Mouse (Mus musculus) left cerebral cortex, postnatal 4 days (tissue): Measurements from ENCODE around the gene Gm45021. TPM values are rescaled to one million over a fixed set of nuclear protein-coding genes. Genes with fewer than 3 reads are reported as not detected.

Experiments
- DNase-seq: peaks from one replicate; pipeline ENCODE4 v3.0.0-alpha.2; 2022
- intact Hi-C: fragments of 180-260 bp; cut with DNase I; formaldehyde crosslinking; loops from one replicate; pipeline ENCODE4 v1.15.1; 2025
- total RNA-seq, 2 experiments: library from RNA; stranded (reverse); gene quantifications; 2 replicates each; pipeline ENCODE4 v1.2.3; 2021

Gene Gm45021
- total RNA-seq, result not detected

- intact Hi-C loops, result no loop called here
These were observed at the start of gene Gm45021 for GRCm38 (mm10) chr6:48589194-48589750. Gm45021 (plus strand) TSS chr6:48589610.

GRCm38 (mm10) chr6:48539860-48540259 is 49.5 kb upstream of the Gm45021 start:
- peak; percentile 25 for DNase-seq
- intact Hi-C loops, result loop anchor here (5.0 kb wide), 1 partner anchor 363 kb away; no protein-coding TSS in a partner anchor

More at GRCm38 (mm10) chr6:48589194-48589750, at the start of gene Gm45021:
- no peak for DNase-seq

- no peak for DNase-seq
- intact Hi-C loops, result loop anchor here (5.0 kb wide), 1 partner anchor 363 kb away; no protein-coding TSS in a partner anchor
These were observed 48.7 kb upstream of the Gm45021 start for GRCm38 (mm10) chr6:48540721-48541120.

- DNase-seq, result no peak
- intact Hi-C loops, result loop anchor here (5.0 kb wide), 1 partner anchor 365 kb away; no protein-coding TSS in a partner anchor
These were observed 47.6 kb upstream of the Gm45021 start for GRCm38 (mm10) chr6:48541560-48542450.

GRCm38 (mm10) chr6:48542631-48543030 is 46.8 kb upstream of the Gm45021 start:
- intact Hi-C loops, result loop anchor here (5.0 kb wide), 1 partner anchor 365 kb away; no protein-coding TSS in a partner anchor
- no peak for DNase-seq

- no peak for DNase-seq
- intact Hi-C loops, result no loop called here
These were observed 44.2 kb upstream of the Gm45021 start for GRCm38 (mm10) chr6:48545251-48545650.

GRCm38 (mm10) chr6:48546271-48546670 is 43.1 kb upstream of the Gm45021 start:
- intact Hi-C loops, result no loop called here

GRCm38 (mm10) chr6:48546858-48547257 is 42.6 kb upstream of the Gm45021 start:
- intact Hi-C loops, result no loop called here
- no peak for DNase-seq

More at GRCm38 (mm10) chr6:48546271-48546670, 43.1 kb upstream of the Gm45021 start:
- DNase-seq, result peak; percentile 35

- no peak for DNase-seq
- intact Hi-C loops, result no loop called here
These were observed 41.1 kb upstream of the Gm45021 start for GRCm38 (mm10) chr6:48548314-48548713.

- intact Hi-C loops, result no loop called here
- DNase-seq, result no peak
These were observed 36.5 kb upstream of the Gm45021 start for GRCm38 (mm10) chr6:48552918-48553317.

GRCm38 (mm10) chr6:48553819-48554218 is 35.6 kb upstream of the Gm45021 start:
- no peak for DNase-seq
- intact Hi-C loops, result no loop called here

- DNase-seq, result peak; percentile 99
- intact Hi-C loops, result no loop called here
These were observed 34.9 kb upstream of the Gm45021 start, which contains the start of gene Lrrc61 for GRCm38 (mm10) chr6:48554280-48555103. Lrrc61 (plus strand) TSS chr6:48554796.

GRCm38 (mm10) chr6:48555104-48555890 is 34.1 kb upstream of the Gm45021 start:
- intact Hi-C loops, result no loop called here
- DNase-seq, result peak; percentile 36

GRCm38 (mm10) chr6:48555956-48556355 is 33.5 kb upstream of the Gm45021 start:
- intact Hi-C loops, result no loop called here
- DNase-seq, result no peak

- no peak for DNase-seq
- intact Hi-C loops, result no loop called here
These were observed 23.6 kb upstream of the Gm45021 start for GRCm38 (mm10) chr6:48565693-48566310.

- peak; percentile 33 for DNase-seq
- intact Hi-C loops, result no loop called here
These were observed 23.1 kb upstream of the Gm45021 start for GRCm38 (mm10) chr6:48566312-48566711.

- intact Hi-C loops, result no loop called here
- peak; percentile 57 for DNase-seq
These were observed 21.1 kb upstream of the Gm45021 start for GRCm38 (mm10) chr6:48568036-48568984.

- DNase-seq, result no peak
- intact Hi-C loops, result no loop called here
These were observed 20.2 kb upstream of the Gm45021 start for GRCm38 (mm10) chr6:48569065-48569807.
